Mouse (Mus musculus) limb, embryonic 11.5 days (tissue): ENCODE results near the gene Stx2. TPM values are rescaled to one million over a fixed set of nuclear protein-coding genes. Genes with fewer than 3 reads are reported as not detected.

Experiments used
- ATAC-seq: fragments of 200-750 bp; cut with Nextera tagmentation; 2 replicates; pipeline ENCODE4 v1.8.0; 2017; ENCODE audit warnings: low read depth; ENCODE audit not compliant: insufficient number of reproducible peaks, low FRiP score, low TSS enrichment
- DNase-seq: peaks from one replicate; pipeline ENCODE4 v3.0.0-alpha.2; 2015; ENCODE audit warnings: low spot score
- H3K27ac ChIP-seq: fragments of 300-500 bp; sonication (generic); replicated peaks from 2 replicates; pipeline ENCODE4 v1.5.1; 2014; ENCODE audit warnings: low read depth, mild to moderate bottlenecking, low read length
- H3K27me3 ChIP-seq: fragments of 300-500 bp; sonication (generic); 2 replicates; pipeline ENCODE4 v1.6.1; 2014; ENCODE audit warnings: mild to moderate bottlenecking, low read length, mixed read lengths; ENCODE audit not compliant: control insufficient read depth, insufficient read depth
- H3K36me3 ChIP-seq: fragments of 300-500 bp; sonication (generic); 2 replicates; pipeline ENCODE4 v1.6.1; 2014; ENCODE audit warnings: mild to moderate bottlenecking, low read length, moderate library complexity, mixed read lengths; ENCODE audit not compliant: control insufficient read depth, insufficient read depth
- H3K4me1 ChIP-seq: fragments of 300-500 bp; sonication (generic); 2 replicates; pipeline ENCODE4 v1.6.1; 2014; ENCODE audit warnings: low read length, mixed read lengths; ENCODE audit not compliant: control insufficient read depth, insufficient read depth
- H3K4me2 ChIP-seq: fragments of 300-500 bp; sonication (generic); 2 replicates; pipeline ENCODE4 v1.6.1; 2014; ENCODE audit warnings: low read depth, mild to moderate bottlenecking, moderate library complexity; ENCODE audit not compliant: severe bottlenecking
- H3K4me3 ChIP-seq: fragments of 300-500 bp; sonication (generic); 2 replicates; pipeline ENCODE4 v1.5.1; 2014; ENCODE audit warnings: low read depth, low read length
- H3K9ac ChIP-seq: fragments of 300-500 bp; sonication (generic); 2 replicates; pipeline ENCODE4 v1.6.1; 2014; ENCODE audit warnings: mild to moderate bottlenecking, low read length
- H3K9me3 ChIP-seq: fragments of 300-500 bp; sonication (generic); 2 replicates; pipeline ENCODE4 v1.6.1; 2016; ENCODE audit warnings: low read length; ENCODE audit not compliant: control insufficient read depth
- WGBS: fragments of 180-500 bp; shearing (Covaris S2); extraction: QIAGEN DNeasy Blood & Tissue Kit; methylation state at CpG from one replicate; pipeline ENCODE4 v1.1.7; 2014; 5-methylcytosine and 5-hydroxymethylcytosine counted together
- polyA plus RNA-seq: library from polyadenylated mRNA; unstranded; fragments of >200 nt; fragmentation: Nextera tagmentation; extraction: Ambion mirVana; gene quantifications from 2 replicates; pipeline ENCODE4 v1.2.1, GENCODE M21; 2014

Gene Stx2
- polyA plus RNA-seq = 27.3 and 31.1 TPM in 2 replicates

DNA sequence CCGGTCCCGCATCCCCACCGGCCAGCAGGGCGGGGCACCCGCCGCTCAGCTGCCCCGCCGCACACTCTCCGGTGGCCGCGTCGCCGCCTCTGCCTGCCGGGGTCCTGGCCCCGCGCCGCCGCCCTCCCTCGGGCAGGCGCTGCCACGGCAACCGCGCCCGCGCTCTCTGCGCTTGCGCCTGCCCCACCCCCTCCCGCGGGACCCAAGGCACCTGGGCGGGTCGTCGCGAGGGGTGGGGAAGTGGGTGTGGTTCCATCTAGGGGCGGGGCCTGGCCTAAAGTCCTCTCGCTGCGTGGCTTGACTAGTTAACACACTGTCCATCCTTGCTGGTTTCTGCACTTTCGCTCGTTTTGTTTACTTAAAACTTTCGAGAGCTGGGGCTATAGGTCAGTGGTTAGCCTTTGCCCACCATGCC is at the start of gene Stx2:
Gene Stx2, minus strand, starts transcription at position 163 of the 415 bp plus-strand sequence.
- Histone ChIP-seq H3K27me3 (no peaks in the 10 kb centered on the region), H3K36me3 (peaks cover 5% of the 10 kb centered on the region; the same call in 1 of the 2 replicates), H3K4me3 (peak within 1 kb of the TSS; percentile 69), H3K9me3 (no peaks in the 10 kb centered on the region), H3K4me1 (0 out of 2 replicates have a peak, but pooled peaks cover 4% of the 10 kb centered on the region), H3K9ac (peak within 1 kb of the TSS; percentile 78), H3K27ac (no peak within 1 kb of the TSS), H3K4me2 (peak within 1 kb of the TSS; percentile 85)
- ATAC-seq (peak; percentile 91), DNase-seq (peak; percentile 92)
- WGBS = 2% methylated on average over 39 of the region's 39 CpGs

DNA sequence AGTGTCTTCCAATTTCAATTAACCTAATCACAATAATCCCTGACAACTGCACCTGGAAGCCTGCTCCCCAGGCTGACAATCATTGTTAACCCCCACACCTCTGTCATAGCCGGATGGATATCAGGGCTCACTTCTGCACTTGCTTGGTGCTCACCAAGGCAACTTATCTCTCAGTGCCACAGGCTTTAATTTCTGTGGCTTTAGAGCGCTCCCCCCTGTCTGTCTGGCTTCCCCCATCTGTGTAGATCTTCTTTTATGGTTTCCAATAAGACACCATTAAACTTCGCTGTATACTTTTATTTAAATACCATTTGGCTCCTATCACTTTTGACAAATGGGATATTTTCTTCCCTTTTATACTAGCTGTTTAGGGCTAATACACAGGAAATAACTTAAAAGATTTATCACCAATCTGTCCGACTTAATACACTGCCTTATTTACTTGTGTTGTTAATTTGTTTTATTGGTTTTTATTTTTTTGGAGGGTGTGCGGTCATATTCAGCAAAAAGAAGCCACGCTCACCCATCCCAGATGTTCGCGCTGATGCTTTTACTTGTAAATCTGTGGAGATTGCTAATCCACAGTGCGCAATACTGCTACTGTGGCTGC is 46.4 kb upstream of the Stx2 start:
- DNase-seq (no peak), ATAC-seq (no peak)
- no peaks in the 10 kb centered on the region; the same call in 1 of the 2 replicates for H3K27me3 ChIP-seq
- no peak overlapping the region for H3K4me2 ChIP-seq
- H3K9me3 ChIP-seq = no peaks in the 10 kb centered on the region
- WGBS = 73% methylated on average over 9 of the region's 9 CpGs
- no peak overlapping the region for H3K4me3 ChIP-seq
- H3K9ac ChIP-seq = no peak overlapping the region
- no peaks in the 10 kb centered on the region for H3K36me3 ChIP-seq
- H3K27ac ChIP-seq = no peak overlapping the region
- H3K4me1 ChIP-seq = no peaks in the 10 kb centered on the region

DNA sequence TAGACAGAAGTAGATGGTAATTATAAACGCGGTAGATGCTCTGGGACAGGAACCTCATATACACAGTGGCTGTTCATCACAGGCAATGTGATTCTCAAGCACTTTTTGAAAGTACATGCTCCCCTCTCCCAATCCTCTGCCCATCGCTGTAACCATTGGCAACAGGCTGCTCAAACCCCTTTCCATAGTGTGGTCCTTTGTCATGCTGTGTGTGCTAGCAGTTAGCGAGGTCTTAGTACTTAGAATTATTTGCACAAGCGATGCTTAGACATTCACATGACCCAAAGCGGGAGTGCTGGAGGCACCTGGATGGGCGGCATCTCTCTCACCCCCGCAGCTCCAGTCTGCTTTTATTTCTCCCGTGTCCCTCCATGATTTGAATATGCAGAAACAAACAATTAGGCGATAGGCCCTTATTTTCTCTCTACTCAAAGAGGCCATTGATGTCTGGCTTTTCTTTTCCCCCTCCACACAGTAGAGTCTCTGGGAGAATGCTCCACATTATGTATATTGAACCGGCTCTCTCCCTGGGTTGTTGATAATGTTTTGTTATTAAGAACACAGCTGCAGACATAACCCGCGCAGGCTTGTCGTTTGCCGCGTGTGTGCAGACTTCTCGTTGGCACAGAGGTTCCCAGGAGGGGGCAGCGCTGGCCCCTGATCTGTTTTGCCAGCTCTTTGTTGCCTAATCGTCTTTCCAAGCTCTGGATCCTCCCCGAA is 44.4 kb upstream of the Stx2 start:
- Histone ChIP-seq H3K36me3 (no peaks in the 10 kb centered on the region), H3K27me3 (no peaks in the 10 kb centered on the region; the same call in 1 of the 2 replicates), H3K27ac (no peak overlapping the region), H3K4me2 (no peak overlapping the region), H3K4me1 (no peaks in the 10 kb centered on the region), H3K4me3 (no peak overlapping the region), H3K9me3 (no peaks in the 10 kb centered on the region), H3K9ac (no peak overlapping the region)
- WGBS = 48% methylated on average over 20 of the region's 20 CpGs
- DNase-seq (peak; percentile 25), ATAC-seq (no peak)

DNA sequence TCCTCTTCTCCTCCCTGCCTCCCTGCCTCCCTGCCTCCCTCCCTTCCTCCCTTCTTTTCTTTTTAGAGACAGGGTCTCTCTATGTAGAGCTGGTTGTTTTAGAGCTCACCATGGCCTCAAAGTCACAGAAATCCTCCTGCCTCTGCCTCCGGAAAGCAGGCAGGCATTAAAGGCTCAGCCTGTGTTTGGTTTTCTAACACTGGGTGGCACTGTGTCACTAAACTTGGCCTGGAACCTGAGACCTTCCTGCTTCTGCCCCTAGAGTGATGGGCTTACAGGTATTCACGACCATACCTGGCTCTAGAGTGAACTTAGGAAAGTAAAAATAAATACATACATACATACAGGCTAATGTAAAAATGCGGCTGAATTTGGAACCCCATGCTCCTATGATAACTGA is 43.5 kb upstream of the Stx2 start:
- H3K4me1 ChIP-seq = no peaks in the 10 kb centered on the region
- H3K9ac ChIP-seq = no peak overlapping the region
- H3K4me2 ChIP-seq = no peak overlapping the region
- H3K9me3 ChIP-seq = no peaks in the 10 kb centered on the region
- 82% methylated on average over 3 of the region's 3 CpGs for WGBS
- H3K36me3 ChIP-seq = no peaks in the 10 kb centered on the region
- no peaks in the 10 kb centered on the region; the same call in 1 of the 2 replicates for H3K27me3 ChIP-seq
- ATAC-seq = no peak
- no peak overlapping the region for H3K27ac ChIP-seq
- DNase-seq = no peak
- H3K4me3 ChIP-seq = no peak overlapping the region

DNA sequence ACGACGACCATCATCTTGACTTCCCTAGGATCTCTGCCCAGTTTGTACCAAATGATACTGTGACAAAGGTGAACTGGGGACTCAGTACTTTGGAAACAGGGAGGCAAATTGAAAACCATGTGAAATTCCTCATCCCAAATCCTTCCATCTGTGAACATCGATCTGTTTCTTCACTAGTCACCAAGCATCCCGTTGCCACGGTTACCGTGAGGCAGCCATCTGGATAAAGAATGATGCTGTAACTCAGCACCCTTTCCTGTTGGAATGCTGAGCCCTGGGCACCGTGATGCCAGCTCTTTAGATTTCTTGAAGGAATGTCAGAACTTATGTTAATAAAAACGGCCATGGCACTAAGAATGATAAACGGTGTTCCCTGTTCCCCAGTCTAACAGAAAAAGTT is 41.0 kb upstream of the Stx2 start:
- no peaks in the 10 kb centered on the region for H3K9me3 ChIP-seq
- H3K36me3 ChIP-seq = no peaks in the 10 kb centered on the region
- no peaks in the 10 kb centered on the region for H3K27me3 ChIP-seq
- no peaks in the 10 kb centered on the region for H3K4me1 ChIP-seq
- no peak overlapping the region for H3K9ac ChIP-seq
- ATAC-seq (no peak), DNase-seq (peak; percentile 58)
- no peak overlapping the region for H3K27ac ChIP-seq
- no peak overlapping the region for H3K4me3 ChIP-seq
- WGBS = 80% methylated on average over 9 of the region's 9 CpGs
- no peak overlapping the region for H3K4me2 ChIP-seq

DNA sequence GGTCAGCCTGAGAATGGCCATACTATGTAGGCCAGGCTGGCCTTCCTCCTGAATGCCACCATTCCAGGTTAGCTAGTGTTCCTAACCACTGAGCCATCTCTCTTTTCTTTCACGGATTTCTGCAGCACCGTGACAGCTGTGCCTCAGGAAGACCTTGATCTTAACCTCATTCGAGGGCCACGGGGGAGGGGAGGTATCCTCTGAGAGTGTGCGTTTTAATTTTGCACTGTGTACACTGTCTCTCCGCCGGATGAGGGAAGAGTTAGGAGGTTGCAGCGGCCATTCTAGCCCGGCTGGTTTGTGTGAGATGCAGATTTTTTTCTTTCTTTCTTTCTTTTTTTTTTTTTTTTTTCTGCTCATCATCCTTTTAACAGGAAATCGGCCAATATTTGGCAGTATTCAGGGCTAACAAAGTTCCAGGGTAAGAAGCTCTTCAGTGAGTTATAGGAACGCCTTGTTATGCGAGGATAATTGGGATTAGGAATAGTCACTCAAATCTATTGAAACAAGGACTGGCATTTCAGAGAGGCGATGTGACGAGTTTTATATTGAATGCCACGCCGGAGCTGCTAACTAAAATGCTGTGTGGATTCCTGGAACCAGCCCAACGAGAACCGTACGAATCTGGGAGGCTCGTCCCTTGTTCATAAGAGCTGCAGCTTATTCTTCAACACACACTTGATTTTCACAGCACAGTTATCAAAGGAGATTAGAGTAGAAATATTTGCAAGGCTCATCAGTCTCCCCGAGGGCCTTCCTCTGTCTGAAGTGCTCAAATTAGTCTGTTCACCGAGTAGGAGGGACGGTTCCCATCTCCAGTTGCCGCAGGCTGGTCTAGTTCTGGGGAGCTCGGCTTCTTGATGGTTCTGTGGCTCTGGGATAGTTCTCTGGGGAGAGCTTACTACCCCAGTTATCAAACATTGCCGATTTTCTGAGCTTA is 37.5 kb upstream of the Stx2 start:
- H3K4me1 ChIP-seq = no peaks in the 10 kb centered on the region
- DNase-seq (no peak), ATAC-seq (no peak)
- no peaks in the 10 kb centered on the region for H3K9me3 ChIP-seq
- H3K4me3 ChIP-seq = no peak overlapping the region
- H3K36me3 ChIP-seq = no peaks in the 10 kb centered on the region
- H3K9ac ChIP-seq = no peak overlapping the region
- H3K27me3 ChIP-seq = no peaks in the 10 kb centered on the region
- no peak overlapping the region for H3K4me2 ChIP-seq
- 73% methylated on average over 26 of the region's 26 CpGs for WGBS
- H3K27ac ChIP-seq = no peak overlapping the region

DNA sequence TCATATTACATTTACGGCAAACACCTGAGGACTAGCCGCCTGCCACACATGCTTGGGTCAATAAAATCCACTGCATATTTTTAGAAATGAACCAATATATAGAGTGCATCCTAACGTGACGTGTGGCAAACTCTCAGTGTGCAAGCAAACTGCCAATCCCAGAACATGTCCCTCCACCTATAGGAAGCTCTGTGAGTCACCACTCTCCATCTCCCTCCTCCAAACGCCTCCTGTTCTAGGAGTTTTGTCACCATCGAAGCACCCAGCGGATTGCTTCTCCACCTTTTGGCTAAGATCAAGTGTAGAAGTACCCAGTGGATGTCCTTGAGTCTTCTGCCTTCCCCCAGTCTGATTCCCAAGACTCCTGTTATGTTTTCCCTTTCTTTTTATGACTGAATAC is 29.4 kb upstream of the Stx2 start:
- no peaks in the 10 kb centered on the region for H3K27me3 ChIP-seq
- DNase-seq = no peak
- H3K9ac ChIP-seq = no peak overlapping the region
- no peaks in the 10 kb centered on the region for H3K9me3 ChIP-seq
- no peak for ATAC-seq
- H3K4me3 ChIP-seq = no peak overlapping the region
- H3K4me1 ChIP-seq = no peaks in the 10 kb centered on the region
- no peak overlapping the region for H3K27ac ChIP-seq
- 71% methylated on average over 7 of the region's 7 CpGs for WGBS
- no peaks in the 10 kb centered on the region for H3K36me3 ChIP-seq
- no peak overlapping the region for H3K4me2 ChIP-seq

DNA sequence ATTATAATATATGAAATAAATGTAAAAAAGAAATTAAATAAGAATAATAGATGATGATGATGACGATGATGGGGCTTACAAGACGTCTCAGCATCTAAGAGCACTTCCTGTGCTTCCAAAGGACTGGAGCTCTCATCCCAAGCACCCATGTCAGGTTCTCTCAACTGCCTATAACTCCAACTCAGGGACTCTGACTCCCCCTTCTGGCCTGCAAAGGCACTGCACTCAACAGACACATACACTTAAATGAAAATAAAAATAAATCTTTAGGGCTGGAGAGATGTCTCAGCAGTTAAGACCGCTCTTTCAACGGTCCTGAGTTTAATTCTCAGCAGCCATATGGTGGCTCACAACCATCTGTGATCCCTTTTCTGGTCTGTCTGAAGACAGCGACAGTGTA is 28.3 kb upstream of the Stx2 start:
- no peak overlapping the region for H3K4me2 ChIP-seq
- ATAC-seq (no peak), DNase-seq (no peak)
- no peaks in the 10 kb centered on the region for H3K36me3 ChIP-seq
- no peaks in the 10 kb centered on the region for H3K27me3 ChIP-seq
- H3K4me3 ChIP-seq = no peak overlapping the region
- H3K9ac ChIP-seq = no peak overlapping the region
- 90% methylated on average over 5 of the region's 5 CpGs for WGBS
- H3K27ac ChIP-seq = no peak overlapping the region
- no peaks in the 10 kb centered on the region for H3K4me1 ChIP-seq
- no peaks in the 10 kb centered on the region for H3K9me3 ChIP-seq
